ENCODE assay signal across 30 mouse cellular contexts in the genomic region with DNA sequence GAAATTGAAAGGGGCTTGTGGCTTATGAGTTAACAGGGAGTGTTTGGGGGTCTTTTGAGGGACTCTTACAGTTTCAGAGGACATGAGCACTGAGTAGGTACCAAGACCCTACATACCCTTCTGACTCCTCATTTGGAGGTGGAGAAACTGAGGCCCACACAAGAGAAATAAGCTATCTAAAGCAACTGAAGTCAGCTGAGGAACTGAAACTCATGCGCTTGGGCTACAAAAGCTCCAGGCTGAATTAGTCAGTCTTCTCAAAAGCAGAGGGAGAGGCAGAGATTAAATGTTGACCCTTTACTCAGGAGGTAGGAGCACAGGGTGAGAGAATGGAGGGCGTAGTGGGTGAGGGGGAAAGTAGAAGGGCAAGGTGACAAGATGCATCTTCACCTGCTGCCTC.
DNase-seq lines count a peak whose midpoint lies in the region; ATAC-seq lines count a peak whose summit lies in the region.
"Had no signal": no experiment of that assay in that cellular context is flagged by ENCODE, and none has a peak within 500 bp of the region (broad histone marks: within the 10 kb centered on the region; RNA-seq: fewer than 3 reads in every experiment).

No protein-coding gene starts in this region.

- no peaks in the 10 kb centered on the region; the same call in 1 of the 2 replicates for H3K4me1 ChIP-seq in hindbrain, embryonic 12.5 days
- H3K4me1 ChIP-seq in hindbrain, embryonic 13.5 days (replicated peaks): 0 out of 2 replicates have a peak, but pooled peaks cover 3% of the 10 kb centered on the region
- peaks cover 31% of the 10 kb centered on the region for H3K4me1 ChIP-seq in embryonic facial prominence, embryonic 12.5 days
- peaks cover 34% of the 10 kb centered on the region for H3K4me1 ChIP-seq in limb, embryonic 12.5 days (replicated peaks)
- H3K4me1 ChIP-seq: heart, embryonic 12.5 days; liver, embryonic 13.5 days had no signal

- no peak for DNase-seq in adrenal gland, postnatal 10 days
- DNase-seq in ovary, postnatal 14 days (ENCODE audit: low spot score): no peak
- DNase-seq in heart, adult 11 months: no peak
- DNase-seq: adrenal gland, postnatal 36 days; cerebellum, adult 2 months; cerebellum, postnatal 25 days; gastrocnemius, adult 2 months; gastrocnemius, postnatal 36 days; heart, adult 2 months; kidney, adult 8-10 months; kidney, postnatal 4 days; layer of hippocampus, postnatal 36 days; liver, embryonic 13.5 days; lung, adult 18-20 months; lung, postnatal 4 days; right cerebral cortex, postnatal 25 days; thymus, adult 18-20 months; thymus, postnatal 25 days had no signal

- ATAC-seq in hindbrain, embryonic 12.5 days (ENCODE audit: low FRiP score): no peak
- ATAC-seq in hindbrain, embryonic 13.5 days (ENCODE audit: low FRiP score): no peak
- no peak for ATAC-seq in embryonic facial prominence, embryonic 12.5 days (ENCODE audit: insufficient number of reproducible peaks, insufficient read depth, low FRiP score, low TSS enrichment)
- no peak for ATAC-seq in limb, embryonic 12.5 days (ENCODE audit: insufficient number of reproducible peaks, insufficient read depth, low FRiP score, low TSS enrichment, low read depth)
- ATAC-seq: CD4-positive, CD25-positive, alpha-beta regulatory T cell, adult 4 months; forebrain, embryonic 16.5 days; intestine, embryonic 16.5 days; lung, postnatal 0 days; midbrain, embryonic 13.5 days had no signal

- H3K4me3 ChIP-seq in hindbrain, embryonic 12.5 days: no peak overlapping the region
- no peak overlapping the region for H3K4me3 ChIP-seq in hindbrain, embryonic 13.5 days
- H3K4me3 ChIP-seq in embryonic facial prominence, embryonic 12.5 days: no peak overlapping the region
- no peak overlapping the region for H3K4me3 ChIP-seq in limb, embryonic 12.5 days (replicated peaks)
- H3K4me3 ChIP-seq: gastrocnemius, adult 2 months; heart, adult 2 months; heart, embryonic 12.5 days; liver, embryonic 13.5 days; megakaryocyte, embryonic 14.5 days; midbrain, embryonic 13.5 days had no signal

- peak overlapping the region; percentile 26; the same call in 1 of the 2 replicates for H3K27ac ChIP-seq in hindbrain, embryonic 12.5 days
- H3K27ac ChIP-seq in hindbrain, embryonic 13.5 days: no peak overlapping the region
- peak overlapping the region; percentile 89 for H3K27ac ChIP-seq in embryonic facial prominence, embryonic 12.5 days
- H3K27ac ChIP-seq in limb, embryonic 12.5 days: peak overlapping the region; percentile 47
- H3K27ac ChIP-seq: gastrocnemius, adult 2 months; heart, adult 2 months; kidney, postnatal 0 days; liver, embryonic 13.5 days; midbrain, embryonic 13.5 days had no signal

- H3K27me3 ChIP-seq in hindbrain, embryonic 12.5 days: 0 out of 2 replicates have a peak, but pooled peaks cover 2% of the 10 kb centered on the region
- H3K27me3 ChIP-seq in hindbrain, embryonic 13.5 days: no peaks in the 10 kb centered on the region
- H3K27me3 ChIP-seq in embryonic facial prominence, embryonic 12.5 days: no peaks in the 10 kb centered on the region
- no peaks in the 10 kb centered on the region for H3K27me3 ChIP-seq in limb, embryonic 12.5 days
- H3K27me3 ChIP-seq: heart, embryonic 12.5 days; liver, embryonic 13.5 days; midbrain, embryonic 13.5 days had no signal

- no peak overlapping the region for H3K4me2 ChIP-seq in hindbrain, embryonic 12.5 days (replicated peaks)
- no peak overlapping the region for H3K4me2 ChIP-seq in hindbrain, embryonic 13.5 days
- no peak overlapping the region for H3K4me2 ChIP-seq in embryonic facial prominence, embryonic 12.5 days (replicated peaks)
- H3K4me2 ChIP-seq in limb, embryonic 12.5 days: no peak overlapping the region
- H3K4me2 ChIP-seq: heart, embryonic 12.5 days; liver, embryonic 13.5 days; midbrain, embryonic 13.5 days had no signal

- no peak overlapping the region for H3K9ac ChIP-seq in hindbrain, embryonic 12.5 days
- H3K9ac ChIP-seq in hindbrain, embryonic 13.5 days: no peak overlapping the region
- no peak overlapping the region for H3K9ac ChIP-seq in embryonic facial prominence, embryonic 12.5 days
- H3K9ac ChIP-seq in limb, embryonic 12.5 days (replicated peaks): no peak overlapping the region
- H3K9ac ChIP-seq: heart, embryonic 12.5 days; liver, embryonic 13.5 days; midbrain, embryonic 13.5 days had no signal

- no peaks in the 10 kb centered on the region for H3K9me3 ChIP-seq in hindbrain, embryonic 12.5 days (replicated peaks)
- no peaks in the 10 kb centered on the region for H3K9me3 ChIP-seq in hindbrain, embryonic 13.5 days
- no peaks in the 10 kb centered on the region for H3K9me3 ChIP-seq in embryonic facial prominence, embryonic 12.5 days
- H3K9me3 ChIP-seq in limb, embryonic 12.5 days: no peaks in the 10 kb centered on the region
- H3K9me3 ChIP-seq: heart, embryonic 12.5 days; liver, embryonic 13.5 days; megakaryocyte, embryonic 14.5 days; midbrain, embryonic 13.5 days had no signal

- no peaks in the 10 kb centered on the region for H3K36me3 ChIP-seq in hindbrain, embryonic 12.5 days
- H3K36me3 ChIP-seq in hindbrain, embryonic 13.5 days: no peaks in the 10 kb centered on the region
- no peaks in the 10 kb centered on the region for H3K36me3 ChIP-seq in embryonic facial prominence, embryonic 12.5 days
- no peaks in the 10 kb centered on the region for H3K36me3 ChIP-seq in limb, embryonic 12.5 days
- H3K36me3 ChIP-seq: heart, embryonic 12.5 days; liver, embryonic 13.5 days; midbrain, embryonic 13.5 days had no signal

- WGBS in hindbrain, embryonic 12.5 days: 77% methylated on average over 2 of the region's 2 CpGs
- WGBS in hindbrain, embryonic 13.5 days: 91% methylated on average over 2 of the region's 2 CpGs
- 67% methylated on average over 2 of the region's 2 CpGs for WGBS in embryonic facial prominence, embryonic 12.5 days
- 95% methylated on average over 2 of the region's 2 CpGs for WGBS in limb, embryonic 12.5 days
